ENCODE assay signal across 13 mouse cellular contexts in the genomic region with DNA sequence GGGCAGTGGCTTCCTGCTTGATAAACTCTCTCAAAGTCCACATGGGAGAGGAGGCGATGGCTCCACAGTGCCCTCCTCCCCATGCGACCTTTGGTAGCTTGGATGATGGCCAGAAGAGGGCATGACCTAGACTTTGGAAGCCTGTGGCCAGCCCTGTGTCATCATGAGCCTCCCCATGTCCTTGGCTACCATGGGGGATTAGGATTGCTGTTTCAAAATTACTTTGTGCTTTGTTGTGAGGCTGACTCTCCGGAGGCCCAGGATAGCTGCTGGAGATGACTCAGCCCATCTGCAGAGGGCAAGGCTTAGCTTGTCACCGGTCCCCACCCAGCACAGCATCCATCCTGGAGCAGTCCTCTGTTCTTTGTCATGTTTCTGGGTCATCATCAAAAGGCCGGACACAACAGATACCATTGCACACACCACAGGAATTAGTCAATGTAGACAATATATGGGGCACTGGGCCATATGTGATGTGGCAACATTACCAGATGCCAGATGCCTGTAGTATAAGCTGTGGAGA. TPM values are rescaled to one million over a fixed set of nuclear protein-coding genes. Genes with fewer than 3 reads are reported as not detected.
DNase-seq lines count a peak whose midpoint lies in the region; ATAC-seq lines count a peak whose summit lies in the region.
"Had no signal": no experiment of that assay in that cellular context is flagged by ENCODE, and none has a peak within 500 bp of the region (broad histone marks: within the 10 kb centered on the region; RNA-seq: fewer than 3 reads in every experiment).

No protein-coding gene starts in this region.

- no peaks in the 10 kb centered on the region for H3K9me3 ChIP-seq in kidney, embryonic 14.5 days (ENCODE audit: control insufficient read depth, low read length)
- H3K9me3 ChIP-seq: midbrain, embryonic 12.5 days; neural tube, embryonic 12.5 days had no signal

- H3K27ac ChIP-seq in kidney, embryonic 14.5 days (ENCODE audit: low read depth, low read length) = no peak overlapping the region
- H3K27ac ChIP-seq: midbrain, embryonic 12.5 days; neural tube, embryonic 12.5 days had no signal

- WGBS in kidney, embryonic 14.5 days = 86% methylated on average over 5 of the region's 5 CpGs

- intact Hi-C loops in heart, postnatal 14 days (cut with DNase I) = no loop called here

- no peaks in the 10 kb centered on the region for H3K27me3 ChIP-seq in kidney, embryonic 14.5 days (ENCODE audit: control insufficient read depth, insufficient read depth, low read length)
- H3K27me3 ChIP-seq: midbrain, embryonic 12.5 days; neural tube, embryonic 12.5 days had no signal

- no peak overlapping the region for H3K4me3 ChIP-seq in kidney, embryonic 14.5 days (ENCODE audit: low read length)
- H3K4me3 ChIP-seq: midbrain, embryonic 12.5 days; neural tube, embryonic 12.5 days had no signal

- H3K4me1 ChIP-seq in kidney, embryonic 14.5 days (ENCODE audit: control insufficient read depth, insufficient read depth, low read length) = no peaks in the 10 kb centered on the region
- H3K4me1 ChIP-seq: midbrain, embryonic 12.5 days; neural tube, embryonic 12.5 days had no signal

- peak; percentile 86 for DNase-seq in kidney, adult 11 months
- peak; percentile 85 for DNase-seq in adrenal gland, adult 2 months
- peak; percentile 58 for DNase-seq in kidney, postnatal 10 days
- DNase-seq in heart, postnatal 14 days = no peak
- DNase-seq in spleen, postnatal 36 days (ENCODE audit: low spot score in 2 of 2) = no peak
- DNase-seq: B cell, adult 2 months; right cerebral cortex, postnatal 4 days; thymus, adult 18-20 months had no signal

- H3K4me2 ChIP-seq in kidney, embryonic 14.5 days (replicated peaks; ENCODE audit: low read depth, low read length) = no peak overlapping the region
- H3K4me2 ChIP-seq: midbrain, embryonic 12.5 days; neural tube, embryonic 12.5 days had no signal

- no peak for ATAC-seq in kidney, embryonic 14.5 days (ENCODE audit: low FRiP score, low TSS enrichment)
- 0 out of 2 replicates have a peak, but pooled peaks have one; percentile 12 for ATAC-seq in megakaryocyte progenitor cell, adult 5-6 weeks (replicated peaks; ENCODE audit: poor library complexity)
- no peak for ATAC-seq in inflammation-experienced regulatory T-cells, adult 6 months

- no peak overlapping the region for H3K9ac ChIP-seq in kidney, embryonic 14.5 days (ENCODE audit: low read depth, low read length)
- H3K9ac ChIP-seq: midbrain, embryonic 12.5 days; neural tube, embryonic 12.5 days had no signal

- no peaks in the 10 kb centered on the region for H3K36me3 ChIP-seq in kidney, embryonic 14.5 days (ENCODE audit: control insufficient read depth, insufficient read depth, low read length)
- H3K36me3 ChIP-seq: midbrain, embryonic 12.5 days; neural tube, embryonic 12.5 days had no signal

RNA-seq across cellular contexts. Expression of a gene that starts 34.9 kb away (rescaled TPM):
- 0.39 and 0.74 TPM in 2 replicates for polyA plus RNA-seq in kidney, embryonic 14.5 days (2014; fragmentation: Nextera tagmentation; extraction: Ambion mirVana)
- 1 to 10 TPM; 2.9 to 5.4 TPM for total RNA-seq in adrenal gland, adult 2 months (2021)
- 1.6 and 1.9 TPM in 2 replicates for polyA plus RNA-seq in adrenal gland, adult 2 months (2012; rRNA removed)
- total RNA-seq in megakaryocyte progenitor cell, adult 5-6 weeks (2015) = 0.07 and 0.27 TPM in 2 replicates
- total RNA-seq in megakaryocyte progenitor cell, adult 5-6 weeks (2017) = 0.29 and 0.68 TPM in 2 replicates
- total RNA-seq in heart, postnatal 14 days (2021) = 1 to 10 TPM; 1.2 to 1.5 TPM
- 1 to 10 TPM; 1.0 to 3.3 (median 1.9) TPM for polyA plus RNA-seq in inflammation-experienced regulatory T-cells, adult 6 months (2017; shearing (Covaris generic))

RNA-seq across cellular contexts. Expression of a gene that starts 40.4 kb away (rescaled TPM):
- 8.4 and 8.7 TPM in 2 replicates for polyA plus RNA-seq in kidney, embryonic 14.5 days (2014; fragmentation: Nextera tagmentation; extraction: Ambion mirVana)
- total RNA-seq in adrenal gland, adult 2 months (2021) = 10 to 100 TPM; 16.2 to 17.7 TPM
- polyA plus RNA-seq in adrenal gland, adult 2 months (2012; rRNA removed) = 18.5 and 21.4 TPM in 2 replicates
- 1.2 and 2.3 TPM in 2 replicates for total RNA-seq in megakaryocyte progenitor cell, adult 5-6 weeks (2015)
- 1.6 and 2.4 TPM in 2 replicates for total RNA-seq in megakaryocyte progenitor cell, adult 5-6 weeks (2017)
- 10 to 100 TPM; 18.2 to 20.5 TPM for total RNA-seq in heart, postnatal 14 days (2021)
- under 1 TPM; 0.11 to 0.68 (median 0.57) TPM for polyA plus RNA-seq in inflammation-experienced regulatory T-cells, adult 6 months (2017; shearing (Covaris generic))

RNA-seq across cellular contexts. Expression of a gene that starts 42.3 kb away (rescaled TPM):
- 16.3 and 24.5 TPM in 2 replicates for polyA plus RNA-seq in kidney, embryonic 14.5 days (2014; fragmentation: Nextera tagmentation; extraction: Ambion mirVana)
- total RNA-seq in adrenal gland, adult 2 months (2021) = 10 to 100 TPM; 56.9 to 78.0 TPM
- polyA plus RNA-seq in adrenal gland, adult 2 months (2012; rRNA removed) = 18.4 and 22.6 TPM in 2 replicates
- 20.8 and 31.7 TPM in 2 replicates for total RNA-seq in megakaryocyte progenitor cell, adult 5-6 weeks (2015)
- 11.7 and 12.2 TPM in 2 replicates for total RNA-seq in megakaryocyte progenitor cell, adult 5-6 weeks (2017)
- 10 to 100 TPM; 42.3 to 51.0 TPM for total RNA-seq in heart, postnatal 14 days (2021)
- 1 to 10 TPM; 5.0 to 6.5 (median 5.5) TPM for polyA plus RNA-seq in inflammation-experienced regulatory T-cells, adult 6 months (2017; shearing (Covaris generic))

Comparison
In these comparisons a context has a peak if more than half of its experiments do, and no peak if none do; other contexts are left out.
1. DNase-seq: peak in kidney, adult 11 months (single experiment), adrenal gland, adult 2 months (single experiment) and kidney, postnatal 10 days (single experiment); none in heart, postnatal 14 days (0 of 2) and spleen, postnatal 36 days (0 of 2).
2. RNA of a gene that starts 40.4 kb away (total RNA-seq): 18.2 to 20.5 TPM in heart, postnatal 14 days and 16.2 to 17.7 TPM in adrenal gland, adult 2 months; 1.2 to 2.4 TPM in megakaryocyte progenitor cell, adult 5-6 weeks; every median in the first group is over 4 times any median in the second.